Mouse (Mus musculus) heart, postnatal 14 days (tissue): ENCODE results near the gene 2810459M11Rik. TPM values are rescaled to one million over a fixed set of nuclear protein-coding genes. Genes with fewer than 3 reads are reported as not detected.
"Not testable (repeated sequence)": the region's sequence is repeated elsewhere in the genome, so short reads cannot be mapped to it uniquely, and the experiment has no call there.

Source experiments
- DNase-seq, 2 experiments: peaks; one replicate each; pipeline ENCODE4 v3.0.0; 2021 to 2022
- intact Hi-C: fragments of 180-260 bp; cut with DNase I; formaldehyde crosslinking; loops from one replicate; pipeline ENCODE4 v1.15.1; 2025
- long read RNA-seq, 2 experiments: library from polyadenylated mRNA; stranded (forward); transcript quantifications; one replicate each; pipeline ENCODE4 v2.0.0; 2021
- total RNA-seq, 2 experiments: library from RNA; stranded (reverse); gene quantifications; 2 replicates each; pipeline ENCODE4 v1.2.3; 2021

The 2810459M11Rik gene
- total RNA-seq = not detected
- long read RNA-seq, experiment 1 = 0 reads
- long read RNA-seq, experiment 2 = 0 reads

DNA sequence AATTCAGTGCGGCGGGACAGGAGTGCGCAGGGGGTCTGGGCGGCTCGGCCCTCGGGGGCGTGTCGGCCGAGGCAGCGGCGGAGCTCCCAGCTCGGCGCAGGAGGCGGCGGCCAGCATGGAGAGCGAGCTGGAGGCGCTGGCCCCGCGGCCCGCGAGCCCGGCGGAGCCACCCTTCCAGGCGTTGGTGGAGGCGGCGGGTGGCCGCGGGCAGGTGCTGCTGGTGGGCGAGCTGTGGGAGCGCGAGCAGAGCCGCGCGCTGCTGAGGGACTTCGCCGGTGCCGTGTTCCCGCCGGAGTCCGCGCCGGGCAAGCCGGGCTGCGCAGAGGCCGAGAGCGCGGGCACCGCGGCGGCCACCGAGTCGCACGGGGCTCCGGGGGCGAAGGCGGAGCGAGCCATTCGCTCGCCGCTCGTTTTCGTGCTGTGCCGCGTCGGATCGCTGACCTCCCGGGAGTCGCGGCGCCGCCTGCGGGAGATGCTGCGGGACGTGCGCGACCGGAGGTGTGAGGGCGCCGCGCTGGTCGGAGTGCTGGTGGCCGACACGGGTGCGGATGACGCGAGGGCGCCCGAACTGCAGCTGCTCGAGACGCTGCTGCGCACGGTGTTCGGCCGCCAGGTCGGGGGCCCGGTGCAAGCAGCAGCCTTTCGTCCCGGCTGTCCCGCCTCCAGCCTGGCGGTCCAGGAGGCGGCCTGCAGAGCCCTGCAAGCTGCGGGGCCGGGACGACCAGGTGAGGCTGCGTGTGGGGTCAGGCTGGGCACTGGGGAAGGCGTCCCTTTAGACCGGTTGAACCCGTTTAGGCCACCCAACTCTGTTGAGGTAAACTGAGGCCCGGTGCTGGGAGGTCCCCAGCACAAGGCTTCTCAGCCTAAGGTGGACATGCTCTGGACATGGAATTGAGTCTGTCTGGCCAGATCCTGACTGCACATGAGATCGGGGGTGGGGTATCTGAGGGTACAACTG lies at the start of gene 2810459M11Rik:
Gene 2810459M11Rik (plus strand): TSS at position 16 of the 958 bp plus-strand sequence.
- intact Hi-C loops = no loop called here
- DNase-seq = peak; percentile 30 to 33

DNA sequence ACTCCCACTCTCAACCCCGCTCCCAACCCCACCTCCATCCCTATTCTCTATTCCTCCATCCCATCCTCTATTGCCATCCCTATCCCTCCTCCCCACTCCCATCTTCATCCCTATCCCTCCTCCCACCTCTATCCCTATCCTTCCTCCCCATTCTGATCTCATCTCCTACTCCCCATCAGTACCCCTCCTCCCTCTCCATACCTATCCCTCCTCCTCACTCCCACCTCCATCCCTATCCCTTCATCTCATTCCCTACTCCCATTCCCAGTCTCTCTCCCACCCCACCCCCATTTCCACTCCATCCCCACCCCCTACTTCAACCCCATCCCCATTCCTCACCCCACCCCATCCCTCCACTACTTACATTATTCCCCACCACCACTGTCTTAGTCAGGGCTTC lies 48.4 kb upstream of the 2810459M11Rik start:
- no peak for DNase-seq
- intact Hi-C loops = no loop called here

DNA sequence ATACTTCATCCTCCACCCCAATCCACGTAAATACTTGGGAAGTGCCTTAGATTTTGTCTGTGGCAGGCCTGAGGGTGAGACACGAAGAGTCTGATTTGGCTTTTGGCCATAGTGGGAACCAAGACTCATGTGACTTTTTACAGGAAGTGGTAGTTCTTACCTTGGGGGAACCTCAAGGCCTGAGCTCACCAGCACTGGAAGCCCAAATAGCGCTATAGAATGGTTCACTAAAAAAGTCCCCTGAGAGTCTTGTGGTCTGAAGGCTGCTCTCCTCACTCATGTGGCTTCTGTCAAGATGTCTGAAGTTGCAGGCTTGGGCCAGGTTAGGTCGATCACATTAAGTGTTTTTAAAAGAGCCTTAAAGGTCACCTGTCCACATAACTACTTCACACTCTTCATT lies 47.7 kb upstream of the 2810459M11Rik start:
- intact Hi-C loops = no loop called here
- no peak for DNase-seq

DNA sequence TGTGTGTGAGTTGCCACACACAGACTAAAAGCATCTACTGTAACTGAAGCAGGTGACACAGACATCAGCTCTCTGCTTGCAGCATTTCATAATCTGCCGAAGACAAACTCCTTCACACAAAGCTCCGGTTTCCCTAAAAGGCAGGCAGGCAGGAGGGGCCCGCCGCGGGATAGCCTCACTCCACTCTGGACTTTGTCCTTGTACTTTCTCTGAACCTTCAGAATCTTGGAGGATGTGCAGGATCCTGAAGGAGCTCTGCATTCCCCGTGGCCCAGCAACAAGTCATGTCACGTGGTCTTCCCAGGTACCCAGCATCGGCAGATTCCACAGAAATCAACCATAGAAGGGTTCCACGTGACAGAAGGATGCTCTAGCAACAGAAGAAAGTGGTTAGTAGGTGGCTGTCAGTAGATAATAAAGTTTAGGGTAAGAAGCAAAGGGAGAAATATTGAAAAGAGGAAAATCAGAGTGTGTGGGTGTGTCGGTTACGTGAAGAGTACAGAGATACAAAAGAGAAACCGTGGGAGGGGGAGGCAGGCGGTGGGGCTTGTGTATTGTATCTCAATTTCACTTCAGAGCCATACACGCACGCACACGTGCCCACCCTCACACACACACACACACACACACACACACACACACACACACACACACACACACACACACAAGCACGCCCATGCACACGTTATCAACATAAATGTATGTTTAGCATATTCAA lies 45.7 kb upstream of the 2810459M11Rik start:
- intact Hi-C loops = no loop called here
- DNase-seq = no peak

DNA sequence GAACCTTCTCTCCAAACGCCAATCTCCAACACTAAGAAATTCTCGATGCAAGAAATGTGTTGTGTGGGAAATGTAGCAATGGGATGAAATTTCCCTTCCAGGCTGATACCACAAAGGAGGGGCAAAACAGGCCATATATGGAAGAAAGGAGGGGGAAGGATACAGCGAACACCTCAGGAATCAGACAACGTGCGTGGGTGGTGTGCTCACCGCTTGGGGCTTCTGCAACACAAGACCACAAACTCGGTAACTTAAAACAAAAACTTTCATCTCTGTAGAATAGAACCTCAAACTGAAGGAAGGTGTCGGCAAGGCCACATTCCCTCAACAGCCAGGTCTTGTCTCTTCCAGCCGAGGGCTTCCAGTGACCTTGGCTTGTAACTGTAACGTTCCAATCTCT lies 40.1 kb upstream of the 2810459M11Rik start:
- no peak for DNase-seq
- intact Hi-C loops = no loop called here

DNA sequence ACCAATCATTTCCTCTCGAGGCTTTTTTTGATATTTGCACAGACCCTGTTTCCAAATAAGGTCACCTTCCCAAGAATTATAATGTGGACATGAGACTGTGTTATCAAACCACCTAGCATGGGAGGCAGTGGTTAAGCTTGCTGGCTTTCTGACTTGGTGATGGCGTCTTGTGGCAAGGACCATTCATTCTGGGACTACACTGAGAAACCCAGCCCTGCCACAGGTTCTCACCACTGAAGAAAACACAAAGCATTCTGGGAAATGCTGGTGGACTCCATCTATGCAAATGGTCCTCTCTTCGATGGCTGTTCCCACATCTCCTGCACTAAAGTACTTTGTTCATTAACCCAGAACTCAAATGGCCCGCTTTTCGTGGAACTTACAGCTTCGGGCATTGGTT lies 39.6 kb upstream of the 2810459M11Rik start:
- intact Hi-C loops = no loop called here
- DNase-seq = no peak

DNA sequence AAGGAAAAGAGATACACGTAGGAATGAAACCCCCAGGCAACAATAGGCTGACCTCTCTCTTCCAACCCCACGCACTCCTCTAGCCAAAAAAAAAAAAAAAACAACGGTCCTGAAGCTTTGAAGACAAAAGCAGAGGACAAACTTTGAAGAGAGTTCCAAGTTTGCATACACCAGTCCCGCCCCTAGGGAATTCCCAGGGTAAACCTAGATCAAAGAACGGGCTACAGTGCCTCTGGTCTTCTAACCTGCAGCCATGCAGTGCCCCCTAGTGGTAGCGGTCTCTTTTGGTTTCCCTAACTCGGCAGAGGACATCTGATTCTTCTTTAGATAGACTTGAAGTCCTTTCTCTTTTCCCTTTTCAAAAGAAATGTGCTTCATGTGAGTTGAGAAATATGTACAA lies 37.9 kb upstream of the 2810459M11Rik start:
- intact Hi-C loops = loop anchor here (1.0 kb wide), 2 partner anchors 71 to 154 kb away; no protein-coding TSS in a partner anchor
- DNase-seq = peak; percentile 89 to 93

DNA sequence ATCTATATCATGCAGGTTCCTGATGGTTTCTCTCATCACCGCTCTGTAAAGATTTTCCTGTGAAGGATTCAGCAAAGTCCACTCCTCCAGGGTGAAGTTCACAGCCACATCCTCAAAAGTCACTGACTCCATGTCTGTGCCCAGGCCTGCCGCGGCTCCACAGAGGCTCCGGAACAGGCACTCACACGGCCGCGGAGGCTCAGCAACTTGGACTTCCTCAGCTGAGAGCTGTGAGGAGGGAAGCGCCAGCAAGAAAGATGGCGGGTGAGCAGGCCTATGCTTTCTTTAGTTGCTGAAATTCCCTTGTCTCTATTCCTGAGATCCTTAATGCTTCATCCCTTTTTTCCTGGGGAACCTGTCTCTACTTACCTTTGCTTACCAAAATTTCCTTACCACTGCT lies 29.9 kb upstream of the 2810459M11Rik start:
- intact Hi-C loops = not testable (repeated sequence)

DNA sequence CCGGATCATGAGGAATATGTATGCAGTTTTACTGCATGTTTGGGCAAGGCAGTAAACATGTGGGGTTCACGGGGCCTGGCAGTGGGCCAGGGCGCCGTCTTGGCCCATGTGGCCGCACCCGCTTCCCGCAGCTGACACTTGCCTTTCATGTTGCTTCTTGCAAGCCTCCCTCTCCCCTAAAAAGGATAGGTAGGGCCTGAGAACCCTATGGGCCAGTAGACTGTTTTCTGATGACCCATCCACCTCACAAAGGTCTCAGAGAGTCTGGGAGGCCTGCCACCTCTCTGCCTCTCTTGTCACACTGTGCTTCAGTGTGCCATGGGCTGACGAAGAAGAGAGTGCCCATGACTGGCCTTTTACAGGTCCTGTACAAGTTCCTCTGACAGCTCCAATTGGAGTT lies 29.1 kb upstream of the 2810459M11Rik start, which contains the start of gene Spata3:
Gene Spata3 (plus strand): TSS at position 301 of the 400 bp plus-strand sequence.
- no peak for DNase-seq
- intact Hi-C loops = no loop called here

More for the DNA sequence above, 29.9 kb upstream of the 2810459M11Rik start:
- not testable (repeated sequence) for DNase-seq

DNA sequence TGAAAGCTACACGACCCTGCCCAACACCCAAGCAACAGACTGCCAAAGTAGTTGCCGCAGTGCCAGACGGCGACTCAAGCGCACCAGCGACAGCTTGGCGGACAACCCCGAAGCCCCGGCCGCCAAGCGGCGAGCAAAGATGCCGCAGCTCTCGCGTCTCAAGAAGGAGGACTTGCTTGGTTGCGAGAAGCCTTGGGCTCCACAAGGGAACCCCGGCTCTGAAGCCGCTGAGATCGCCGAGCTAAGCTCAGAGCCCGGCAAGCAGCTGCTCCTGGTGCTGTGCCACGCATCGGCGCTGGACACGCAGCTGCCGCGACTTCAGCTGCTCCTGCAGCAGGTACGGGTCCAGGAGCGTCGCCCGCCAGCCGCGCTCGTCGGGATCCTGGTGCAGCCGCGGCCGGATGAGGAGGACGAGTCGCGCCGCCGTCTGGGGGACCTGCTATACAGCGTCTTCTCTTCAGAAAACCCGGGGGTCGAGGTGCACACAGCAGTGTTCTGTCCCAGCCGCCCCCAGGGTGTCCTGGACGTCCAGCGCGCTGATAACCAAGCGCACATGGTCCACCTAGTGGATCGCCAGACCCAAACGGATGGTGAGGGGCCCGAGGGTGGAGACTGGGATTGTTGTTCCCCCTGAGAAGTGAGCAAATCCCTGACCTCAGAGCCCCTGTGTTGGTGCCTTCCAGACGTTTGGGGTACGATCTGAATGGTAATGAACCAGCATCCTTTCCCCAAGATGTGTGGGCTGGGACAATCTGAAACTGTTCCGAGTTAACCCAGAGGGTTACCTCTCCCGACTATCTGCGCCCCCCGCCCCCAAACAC lies 27.2 kb upstream of the 2810459M11Rik start:
- intact Hi-C loops = no loop called here
- peak; percentile 44 to 60 for DNase-seq

DNA sequence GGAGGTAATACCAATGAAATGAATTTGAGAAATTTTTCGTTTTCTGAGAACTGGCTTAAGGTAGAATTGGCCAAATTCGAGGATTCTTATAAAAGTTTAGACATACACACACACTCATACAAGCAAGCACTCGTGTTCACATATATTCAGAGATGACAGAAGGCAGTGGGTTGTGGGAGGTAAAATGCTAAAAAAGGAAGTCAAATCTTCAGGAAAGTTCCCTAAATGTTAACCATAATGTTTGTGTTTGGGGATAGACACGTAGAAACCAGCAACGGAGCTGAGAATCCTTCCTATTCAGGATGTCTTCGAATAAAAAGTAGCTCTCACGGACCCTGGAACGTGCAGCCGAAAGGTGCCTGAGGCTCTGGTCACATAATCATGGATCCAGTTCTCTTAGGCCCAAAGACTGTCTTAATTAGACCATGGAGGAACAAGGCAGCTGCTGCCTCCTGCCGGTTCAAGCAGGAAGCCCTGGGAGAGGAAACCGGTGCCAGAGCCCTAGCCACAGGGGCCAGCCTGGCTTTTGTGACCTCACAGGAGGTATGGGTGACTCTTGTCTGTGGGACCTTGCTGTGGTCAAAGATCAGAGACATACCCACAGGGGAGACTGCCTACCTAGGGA lies 24.2 kb upstream of the 2810459M11Rik start:
- no peak for DNase-seq
- intact Hi-C loops = no loop called here

DNA sequence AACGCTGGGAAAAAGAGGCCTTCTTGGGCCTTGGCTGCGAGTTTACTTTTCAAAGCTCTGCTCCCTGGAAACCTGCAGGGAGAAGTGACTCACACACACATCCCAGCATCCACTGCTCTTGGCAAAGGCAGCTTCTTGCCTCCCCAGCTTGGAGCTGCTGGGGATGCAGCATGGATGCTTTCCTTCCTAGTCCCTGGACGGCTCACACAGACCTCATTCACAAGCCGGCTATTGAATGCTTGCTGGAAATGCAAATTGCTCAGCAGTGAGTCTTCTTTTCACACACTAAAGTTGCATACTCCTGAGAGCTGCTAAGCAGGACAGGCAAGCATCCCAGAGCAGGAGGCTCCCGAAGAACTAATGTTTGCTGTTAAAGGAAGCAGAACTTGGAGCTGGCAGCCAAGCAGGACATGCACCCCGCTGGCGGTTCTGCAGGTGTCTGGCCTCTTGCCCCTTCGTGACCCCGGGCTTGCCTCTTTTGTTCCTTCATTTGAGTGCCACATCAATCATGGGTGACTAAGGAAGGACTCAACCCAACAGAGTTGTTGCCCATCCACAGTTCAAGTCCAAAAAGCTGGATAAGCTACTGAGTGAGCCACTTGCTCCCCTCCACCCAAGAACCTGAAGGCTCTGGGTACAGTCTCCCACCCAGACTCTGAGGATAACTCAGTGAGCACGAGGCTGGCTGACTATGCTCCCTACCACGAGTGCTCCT lies 13.2 kb upstream of the 2810459M11Rik start:
- intact Hi-C loops = no loop called here
- DNase-seq = no peak

DNA sequence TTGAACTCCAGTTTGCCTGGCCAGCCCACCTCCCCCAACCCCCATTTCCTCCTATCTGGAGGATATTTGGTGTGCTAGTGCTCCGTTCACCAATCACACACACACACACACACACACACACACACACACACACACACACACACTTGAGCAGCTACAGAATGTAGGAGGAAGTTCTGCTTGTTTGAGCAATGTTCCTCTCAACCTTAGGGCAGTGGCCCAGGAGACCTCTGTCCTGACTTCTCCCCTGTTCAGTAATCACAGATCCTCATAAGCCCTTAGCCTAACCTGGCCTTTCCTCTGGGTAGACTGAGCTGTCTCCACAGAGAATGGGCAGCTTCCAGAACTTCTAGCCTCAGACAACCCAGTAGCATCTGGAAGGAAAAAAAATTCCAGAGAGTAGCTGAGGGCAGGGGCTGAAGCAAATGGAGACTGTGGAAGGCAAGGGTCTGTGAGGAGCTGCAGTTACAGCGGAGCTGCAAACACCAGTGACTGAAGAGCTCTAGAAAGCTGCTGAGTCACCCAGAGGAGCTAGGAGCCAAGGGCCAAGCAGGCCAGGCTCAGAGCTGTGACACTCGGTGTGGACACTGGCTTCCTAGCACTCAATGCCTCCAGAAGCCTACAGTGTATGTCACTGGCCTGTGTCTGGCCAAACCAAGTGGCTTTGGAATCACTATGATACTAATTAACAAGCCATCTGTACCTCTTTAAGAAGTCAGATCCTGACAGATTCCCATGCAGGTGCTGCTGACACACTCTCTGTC lies 7.3 kb upstream of the 2810459M11Rik start:
- peak; percentile 17 to 19 for DNase-seq
- intact Hi-C loops = no loop called here

DNA sequence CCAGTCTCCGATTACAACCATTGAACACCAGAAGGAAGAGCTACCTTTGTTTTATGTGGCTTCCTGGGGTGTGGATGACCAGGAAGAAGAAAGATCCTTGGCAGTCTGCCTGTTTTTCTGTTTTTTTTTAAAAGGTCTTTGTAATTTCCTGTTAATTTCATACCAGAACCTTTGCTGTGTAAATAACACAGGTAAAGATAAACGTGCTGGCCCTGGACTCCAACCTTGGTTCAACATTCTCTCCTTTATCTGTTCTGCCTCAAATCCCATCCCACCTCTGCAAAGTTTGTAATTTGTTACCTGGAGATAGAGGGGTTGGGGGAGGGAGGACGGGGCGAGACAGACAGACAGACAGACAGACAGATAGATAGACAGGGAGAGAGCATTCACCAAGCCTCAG lies 5.5 kb upstream of the 2810459M11Rik start:
- no peak for DNase-seq
- intact Hi-C loops = no loop called here

DNA sequence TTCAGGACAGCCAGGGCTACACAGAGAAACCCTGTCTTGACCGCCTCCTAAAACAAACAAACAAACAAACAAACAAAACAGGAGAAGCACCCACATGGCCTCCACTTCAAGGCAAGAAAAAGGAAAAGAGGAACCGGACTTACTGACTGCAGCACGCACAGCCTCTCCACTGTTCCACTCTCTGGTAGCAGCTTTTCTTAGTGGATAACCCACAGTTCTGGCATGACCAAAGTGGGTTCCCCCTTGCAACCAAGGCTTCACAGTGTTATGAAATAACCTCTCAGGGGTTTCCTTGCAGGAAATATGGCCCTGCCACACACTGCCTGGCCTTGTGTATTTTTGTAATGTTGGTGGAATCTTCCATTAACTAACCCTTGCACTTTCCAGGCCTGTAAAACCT lies 4.8 kb upstream of the 2810459M11Rik start:
- DNase-seq = no peak
- intact Hi-C loops = no loop called here

DNA sequence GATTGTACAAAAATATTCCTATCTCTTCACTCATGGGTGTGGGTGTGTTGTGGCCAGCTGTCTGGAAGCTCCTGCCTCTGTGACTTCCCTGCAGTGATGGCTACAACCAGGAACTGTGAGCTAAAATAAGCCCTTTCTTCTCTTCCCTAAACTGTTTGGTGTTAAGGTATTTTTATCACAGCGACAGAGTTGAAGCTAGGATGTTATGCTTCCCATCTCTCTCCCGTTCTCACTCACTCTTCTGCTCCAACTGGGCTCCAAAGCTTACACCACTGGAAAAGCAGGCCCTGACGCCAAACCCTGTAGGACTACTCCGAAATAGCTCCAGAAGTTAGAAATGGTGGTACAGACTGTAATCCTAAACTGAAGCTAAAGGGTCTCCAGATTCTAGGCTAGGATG lies 607 bp upstream of the 2810459M11Rik start:
- intact Hi-C loops = no loop called here
- no peak for DNase-seq

DNA sequence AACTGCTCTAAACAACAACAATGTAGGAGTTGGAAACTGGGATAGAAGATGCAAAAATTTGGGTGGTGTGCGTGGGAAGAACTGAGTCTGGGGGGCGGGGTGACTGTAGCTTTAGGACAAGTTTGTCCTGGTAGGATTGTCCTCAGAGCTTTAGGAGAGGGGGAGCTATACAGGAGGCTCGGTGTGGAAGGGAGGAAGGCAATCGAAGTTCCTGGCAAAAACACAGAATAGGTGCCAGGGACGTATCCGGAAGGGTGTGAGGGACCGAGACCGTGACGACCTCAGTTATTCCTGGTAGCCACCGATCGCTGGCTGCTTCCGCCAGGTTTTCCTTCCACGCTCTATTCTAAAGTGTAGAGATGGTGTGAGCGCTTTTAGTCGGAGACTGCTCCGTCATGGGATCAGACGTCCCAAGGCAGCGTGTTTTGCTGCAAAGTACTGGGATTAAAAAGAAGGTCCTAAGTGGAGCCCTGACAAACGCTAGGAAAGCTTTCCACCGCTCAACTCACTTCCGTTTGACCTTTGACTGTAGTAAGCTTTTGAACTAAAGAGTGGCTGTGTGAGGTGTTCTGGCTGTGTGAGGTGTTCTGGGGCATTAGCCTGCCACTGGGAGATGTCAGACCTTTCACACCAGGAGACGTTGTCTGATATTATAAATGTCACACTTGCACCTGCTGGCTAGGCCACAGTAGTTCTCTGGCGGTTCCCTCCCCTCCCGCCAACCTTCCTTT lies 1.3 kb downstream of the 2810459M11Rik start:
- DNase-seq = no peak
- intact Hi-C loops = no loop called here

DNA sequence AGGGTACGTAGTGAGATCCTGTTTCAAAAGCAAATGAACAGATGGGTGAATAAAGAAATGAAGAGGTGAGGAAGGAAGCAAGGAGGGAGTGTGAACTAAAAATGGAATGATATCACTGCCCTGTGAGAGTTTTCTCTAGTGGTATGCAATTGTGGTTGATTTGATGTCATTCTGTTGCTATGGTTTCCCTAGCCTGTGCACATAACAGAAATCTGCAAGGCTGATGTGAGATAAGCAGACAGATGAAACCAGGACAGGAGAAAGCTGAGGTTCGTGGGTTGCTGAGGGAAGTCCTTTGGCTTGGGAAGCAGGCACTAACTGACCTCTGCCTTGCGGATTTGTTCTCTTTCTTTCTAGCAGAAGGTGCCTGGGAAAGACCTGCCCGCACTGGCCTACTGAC lies 2.6 kb downstream of the 2810459M11Rik start:
- intact Hi-C loops = no loop called here
- no peak for DNase-seq
